Mouse (Mus musculus): Measurements from ENCODE around the gene Stap1. TPM values are rescaled to one million over a fixed set of nuclear protein-coding genes. Genes with fewer than 3 reads are reported as not detected.

Gene Stap1
- polyA plus RNA-seq, 1 experiment from 2014 or later, result 0.11 TPM

DNA sequence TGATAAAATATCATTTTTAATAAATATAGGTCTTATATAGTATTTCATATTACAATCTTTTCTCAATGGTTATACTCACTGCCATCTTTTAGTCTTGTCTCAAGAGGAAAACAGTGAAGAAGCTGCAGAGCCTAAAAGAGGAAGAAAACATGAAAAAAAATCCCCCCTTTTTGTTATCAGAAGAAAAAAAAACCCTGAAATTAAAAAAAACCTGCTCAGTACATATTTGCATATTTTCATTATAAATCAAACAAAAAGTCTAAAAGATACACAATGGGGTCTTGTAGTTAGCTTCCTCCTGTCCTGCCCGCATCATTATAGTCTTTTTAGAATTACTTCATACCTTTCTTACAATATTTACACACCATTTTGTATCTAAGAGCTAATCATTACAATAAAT, 57.2 kb downstream of the Stap1 start:
- no peak for ATAC-seq (ENCODE audit: insufficient number of reproducible peaks, low FRiP score)
- Histone ChIP-seq H3K4me3 (no peak overlapping the region), H3K27ac (ENCODE audit: poor library complexity, severe bottlenecking) (no peak overlapping the region), H3K9me3 (replicated peaks) (no peaks in the 10 kb centered on the region), H3K9ac (no peak overlapping the region), H3K4me2 (no peak overlapping the region), H3K4me1 (replicated peaks) (no peaks in the 10 kb centered on the region), H3K27me3 (replicated peaks) (no peaks in the 10 kb centered on the region), H3K36me3 (peaks cover 18% of the 10 kb centered on the region)
- WGBS, result 86% methylated on average over 1 of the region's 1 CpGs

DNA sequence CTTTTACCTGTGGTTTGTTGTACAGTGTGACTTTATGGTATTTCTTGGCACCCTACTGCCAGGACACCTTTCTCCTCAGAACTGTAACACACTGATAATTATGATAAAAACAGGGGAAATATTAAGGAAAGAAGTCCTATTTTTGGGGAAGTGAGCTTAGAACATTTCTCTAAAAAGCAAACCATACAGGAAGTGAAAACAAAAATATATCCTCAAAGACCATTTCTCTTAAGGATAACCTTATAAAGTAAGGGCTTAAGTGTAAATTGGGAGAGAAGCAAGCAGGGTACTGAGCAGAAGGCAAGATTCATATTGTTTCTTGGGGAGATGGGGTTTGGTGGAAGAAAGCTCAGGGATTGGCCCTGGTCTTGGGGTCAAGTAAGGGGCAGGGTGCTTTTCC, 58.3 kb downstream of the Stap1 start:
- Histone ChIP-seq H3K9ac (no peak overlapping the region), H3K27ac (ENCODE audit: poor library complexity, severe bottlenecking) (no peak overlapping the region), H3K9me3 (replicated peaks) (no peaks in the 10 kb centered on the region), H3K4me3 (no peak overlapping the region), H3K36me3 (peaks cover 19% of the 10 kb centered on the region), H3K27me3 (replicated peaks) (no peaks in the 10 kb centered on the region), H3K4me2 (no peak overlapping the region), H3K4me1 (replicated peaks) (no peaks in the 10 kb centered on the region)
- no peak for ATAC-seq (ENCODE audit: insufficient number of reproducible peaks, low FRiP score)

Other genes with a start within 250 kb of the Stap1 start
- 29.1 and 31.0 TPM in 2 replicates for gene Cenpc1, start 6.2 kb upstream of the Stap1 start, polyA plus RNA-seq (2016; fragmentation: Nextera tagmentation; extraction: Ambion mirVana)
- gene Uba6, start 101.1 kb downstream of the Stap1 start, polyA plus RNA-seq (2016; fragmentation: Nextera tagmentation; extraction: Ambion mirVana), result 12.3 and 14.1 TPM in 2 replicates
- not detected in 2 replicates for gene Gnrhr, start 126.2 kb downstream of the Stap1 start, polyA plus RNA-seq (2016; fragmentation: Nextera tagmentation; extraction: Ambion mirVana)
- not detected in 2 replicates for gene Tmprss11c, start 217.6 kb downstream of the Stap1 start, polyA plus RNA-seq (2016; fragmentation: Nextera tagmentation; extraction: Ambion mirVana)